7 mouse cellular contexts compared by ENCODE assay signal in the genomic region with DNA sequence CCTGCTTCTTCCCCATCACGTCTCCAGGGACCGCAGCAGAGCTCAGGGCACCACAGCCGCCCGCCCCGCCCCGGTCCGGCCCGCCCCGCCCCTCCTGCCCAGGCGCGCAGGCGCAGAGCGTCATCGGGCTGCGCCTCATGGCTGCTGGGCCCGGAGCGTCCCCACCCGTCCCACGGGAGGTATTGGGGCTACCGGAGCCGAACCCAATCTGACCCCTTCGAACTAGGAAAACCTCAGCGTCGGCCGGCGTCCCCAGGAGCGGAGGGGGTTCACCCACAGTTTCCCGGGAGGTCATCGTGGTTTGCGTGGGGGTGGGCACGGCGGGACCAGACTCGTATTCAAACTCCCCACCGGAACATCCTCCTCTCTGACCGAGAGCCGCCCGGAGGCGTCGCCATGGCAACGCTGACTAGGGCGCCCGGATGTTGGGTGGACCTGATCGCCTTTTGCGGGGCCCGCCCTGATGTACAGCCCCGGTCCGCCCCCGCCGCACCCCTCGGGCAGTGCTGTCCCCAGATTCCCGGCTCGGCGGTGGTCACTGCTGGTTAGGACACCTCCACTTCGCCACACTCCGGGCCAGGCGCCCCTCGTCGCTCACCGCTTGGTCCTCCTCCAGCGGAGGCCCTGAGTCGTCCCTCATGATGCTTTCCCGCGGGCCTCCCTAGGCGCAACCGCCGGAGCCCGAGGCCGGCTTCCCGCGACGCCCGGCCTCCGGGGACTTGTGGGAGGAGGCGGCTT. TPM values are rescaled to one million over a fixed set of nuclear protein-coding genes. Genes with fewer than 3 reads are reported as not detected.
DNase-seq lines count a peak whose midpoint lies in the region; ATAC-seq and TF ChIP-seq lines count a peak whose summit lies in the region.

TSS of gene Tmem237 (minus strand) at position 689 of the 738 bp plus-strand sequence.

- TF ChIP-seq POLR2A in heart, adult 2 months (IDR thresholded peaks at IDR 0.05; ENCODE audit: insufficient read depth, low read depth, low read length) = peak; percentile 55; the same call in 1 of the 2 replicates

- peak; percentile 92 for DNase-seq in adrenal gland, postnatal 25 days
- peak; percentile 93 to 95 for DNase-seq in heart, adult 2 months
- DNase-seq in kidney, adult 8-10 months = peak; percentile 87 to 89
- peak; percentile 82 to 91 for DNase-seq in spleen, postnatal 10 days (ENCODE audit: low spot score in 2 of 2)

- peak; percentile 98 for ATAC-seq in embryonic facial prominence, embryonic 12.5 days (ENCODE audit: insufficient number of reproducible peaks, insufficient read depth, low FRiP score, low TSS enrichment)
- peak; percentile 98 for ATAC-seq in limb, embryonic 13.5 days (ENCODE audit: low FRiP score, low read depth)
- peak; percentile 99 for ATAC-seq in midbrain, embryonic 16.5 days

- H3K79me2 ChIP-seq in heart, adult 2 months (replicated peaks; ENCODE audit: control insufficient read depth, insufficient read depth, low read length) = no peaks in the 10 kb centered on the region

- no peaks in the 10 kb centered on the region; the same call in 1 of the 2 replicates for H3K36me3 ChIP-seq in embryonic facial prominence, embryonic 12.5 days
- no peaks in the 10 kb centered on the region; the same call in 1 of the 2 replicates for H3K36me3 ChIP-seq in heart, adult 2 months (ENCODE audit: control insufficient read depth, insufficient read depth, low read length)
- peaks cover 12% of the 10 kb centered on the region; the same call in 1 of the 2 replicates for H3K36me3 ChIP-seq in limb, embryonic 13.5 days
- 0 out of 2 replicates have a peak, but pooled peaks cover 5% of the 10 kb centered on the region for H3K36me3 ChIP-seq in midbrain, embryonic 16.5 days (ENCODE audit: control insufficient read depth, insufficient read depth, low read length)

- under 1% methylated on average over 71 of the region's 74 CpGs for WGBS in embryonic facial prominence, embryonic 12.5 days
- under 1% methylated on average over 73 of the region's 74 CpGs for WGBS in heart, adult 2 months
- WGBS in limb, embryonic 13.5 days = under 1% methylated on average over 70 of the region's 74 CpGs
- under 1% methylated on average over 70 of the region's 74 CpGs for whole genome bisulfite sequencing in midbrain, embryonic 16.5 days

- peak within 1 kb of the TSS; percentile 83 for H3K4me2 ChIP-seq in embryonic facial prominence, embryonic 12.5 days (replicated peaks)
- H3K4me2 ChIP-seq in limb, embryonic 13.5 days (replicated peaks) = peak within 1 kb of the TSS; percentile 72
- peak within 1 kb of the TSS; percentile 87 for H3K4me2 ChIP-seq in midbrain, embryonic 16.5 days (ENCODE audit: low read length)

- peak within 1 kb of the TSS; percentile 85 for H3K27ac ChIP-seq in embryonic facial prominence, embryonic 12.5 days
- peak within 1 kb of the TSS; percentile 88 for H3K27ac ChIP-seq in heart, adult 2 months
- H3K27ac ChIP-seq in limb, embryonic 13.5 days = peak within 1 kb of the TSS; percentile 72
- H3K27ac ChIP-seq in midbrain, embryonic 16.5 days (ENCODE audit: low read length) = peak within 1 kb of the TSS; percentile 97

- peaks cover 5% of the 10 kb centered on the region; the same call in 1 of the 2 replicates for H3K4me1 ChIP-seq in embryonic facial prominence, embryonic 12.5 days
- no peaks in the 10 kb centered on the region for H3K4me1 ChIP-seq in heart, adult 2 months (ENCODE audit: control insufficient read depth, insufficient read depth, low read length)
- peaks cover 3% of the 10 kb centered on the region; the same call in 1 of the 2 replicates for H3K4me1 ChIP-seq in limb, embryonic 13.5 days
- peaks cover 14% of the 10 kb centered on the region for H3K4me1 ChIP-seq in midbrain, embryonic 16.5 days (ENCODE audit: control insufficient read depth, insufficient read depth, low read length)

- H3K27me3 ChIP-seq in embryonic facial prominence, embryonic 12.5 days = no peaks in the 10 kb centered on the region
- no peaks in the 10 kb centered on the region for H3K27me3 ChIP-seq in heart, adult 2 months (ENCODE audit: control insufficient read depth, insufficient read depth, low read length)
- H3K27me3 ChIP-seq in limb, embryonic 13.5 days = no peaks in the 10 kb centered on the region
- no peaks in the 10 kb centered on the region for H3K27me3 ChIP-seq in midbrain, embryonic 16.5 days (ENCODE audit: control insufficient read depth, insufficient read depth, low read depth, low read length)

- no peak for TF ChIP-seq EP300 in heart, adult 2 months (IDR thresholded peaks at IDR 0.05; ENCODE audit: insufficient read depth, low read depth, low read length)

- no peak for TF ChIP-seq CTCF in heart, adult 2 months (IDR thresholded peaks at IDR 0.05)

- intact Hi-C loops in heart, adult 2 months (cut with DNase I) = loop anchor here (5.0 kb wide), 1 partner anchor 148 kb away; the partner anchor contains the start of genes Stradb and Trak2

- no peaks in the 10 kb centered on the region for H3K9me3 ChIP-seq in embryonic facial prominence, embryonic 12.5 days
- H3K9me3 ChIP-seq in limb, embryonic 13.5 days = no peaks in the 10 kb centered on the region
- H3K9me3 ChIP-seq in midbrain, embryonic 16.5 days (replicated peaks; ENCODE audit: control insufficient read depth, low read length, poor library complexity, severe bottlenecking) = no peaks in the 10 kb centered on the region

- H3K4me3 ChIP-seq in embryonic facial prominence, embryonic 12.5 days = peak within 1 kb of the TSS; percentile 63
- peak within 1 kb of the TSS; percentile 85 for H3K4me3 ChIP-seq in heart, adult 2 months
- peak within 1 kb of the TSS; percentile 75 for H3K4me3 ChIP-seq in limb, embryonic 13.5 days
- H3K4me3 ChIP-seq in midbrain, embryonic 16.5 days (ENCODE audit: low read depth, low read length) = peak within 1 kb of the TSS; percentile 75

- peak within 1 kb of the TSS; percentile 88 for H3K9ac ChIP-seq in embryonic facial prominence, embryonic 12.5 days
- H3K9ac ChIP-seq in heart, adult 2 months (ENCODE audit: low read depth, low read length) = peak within 1 kb of the TSS; percentile 93
- H3K9ac ChIP-seq in limb, embryonic 13.5 days = peak within 1 kb of the TSS; percentile 82
- peak within 1 kb of the TSS; percentile 88 for H3K9ac ChIP-seq in midbrain, embryonic 16.5 days (ENCODE audit: low read depth, low read length)

RNA-seq across cellular contexts. Expression of gene Tmem237, which starts in this region (rescaled TPM):
- total RNA-seq in adrenal gland, postnatal 25 days (2021) = 16.5 and 18.0 TPM in 2 replicates
- 35.6 and 37.0 TPM in 2 replicates for polyA plus RNA-seq in embryonic facial prominence, embryonic 12.5 days (2016; fragmentation: Nextera tagmentation; extraction: Ambion mirVana)
- total RNA-seq in heart, adult 2 months (2021) = 1 to 10 TPM; 3.5 to 3.7 TPM
- 2.4 and 4.9 TPM in 2 replicates for polyA plus RNA-seq in heart, adult 2 months (2012; rRNA removed)
- polyA plus RNA-seq in limb, embryonic 13.5 days (2015; fragmentation: Nextera tagmentation; extraction: Ambion mirVana) = 32.8 and 35.0 TPM in 2 replicates
- polyA plus RNA-seq in midbrain, embryonic 16.5 days (2015; fragmentation: Nextera tagmentation; extraction: Ambion mirVana) = 49.9 and 50.3 TPM in 2 replicates

Comparison
In these comparisons a context has a peak if more than half of its experiments do, and no peak if none do; other contexts are left out.
1. Peak in every context shown above with its lines: DNase-seq, ATAC-seq, H3K4me3 ChIP-seq and H3K27ac ChIP-seq.